Mouse (Mus musculus) kidney, adult 2 months (tissue): ENCODE results near the gene Cep78.

Experiments
- CTCF ChIP-seq: fragments of 200-500 bp; conservative IDR thresholded peaks from 2 replicates; pipeline ENCODE4 v1.5.1; 2011; ENCODE audit warnings: low read depth, mild to moderate bottlenecking, control low read depth, low read length, moderate library complexity, mixed read lengths; ENCODE audit not compliant: insufficient read depth, insufficient read length
- POLR2A ChIP-seq: fragments of 200-500 bp; IDR thresholded peaks from one replicate; pipeline ENCODE4 v1.6.1; 2011; ENCODE audit warnings: low read depth, low read length, control low read depth

DNA sequence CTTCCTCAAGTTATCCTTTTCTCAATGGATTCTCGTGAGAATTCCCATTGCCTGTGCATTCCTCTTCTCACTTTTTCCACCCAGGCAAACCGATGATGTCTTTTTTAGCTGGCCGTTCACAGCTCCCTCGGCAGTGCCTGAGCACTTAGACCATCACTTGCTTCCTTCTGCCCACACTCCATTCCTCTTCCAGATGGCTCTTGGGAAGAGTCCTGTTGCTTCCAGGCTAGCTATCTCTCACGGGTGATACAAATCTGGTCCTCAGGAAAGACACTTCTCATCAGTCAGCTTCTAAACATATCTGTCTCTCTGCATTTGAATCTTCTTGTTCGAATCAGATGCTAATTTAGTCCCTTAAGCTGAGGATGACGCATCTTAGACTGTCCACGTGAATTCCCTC is 22.3 kb upstream of the Cep78 start:
- no peak for TF ChIP-seq POLR2A
- no peak for TF ChIP-seq CTCF
